Mouse (Mus musculus) spleen, adult 2 months (tissue): ENCODE measurements around the gene Scamp5. TPM values are rescaled to one million over a fixed set of nuclear protein-coding genes. Genes with fewer than 3 reads are reported as not detected.
"Not testable (repeated sequence)": the region's sequence is repeated elsewhere in the genome, so short reads cannot be mapped to it uniquely, and the experiment has no call there.

Experiments
- DNase-seq, 2 experiments: peaks; one replicate each; pipeline versions ENCODE4 v3.0.0 to v3.0.0-alpha.2; 2012 to 2021; ENCODE audit warnings: low spot score in 2 of 2, low read depth in 1 of 2
- H3K27ac ChIP-seq: fragments of 200-500 bp; 2 replicates; pipeline ENCODE4 v1.5.1; 2012; ENCODE audit warnings: low read length, inconsistent platforms; ENCODE audit not compliant: insufficient read depth
- H3K27me3 ChIP-seq: fragments of 200-500 bp; 2 replicates; pipeline ENCODE4 v1.6.1; 2012; ENCODE audit warnings: mild to moderate bottlenecking, moderate library complexity, low read length, inconsistent platforms; ENCODE audit not compliant: control insufficient read depth, insufficient read depth
- H3K36me3 ChIP-seq: fragments of 200-500 bp; 2 replicates; pipeline ENCODE4 v1.6.1; 2012; ENCODE audit warnings: mild to moderate bottlenecking, low read length, inconsistent platforms; ENCODE audit not compliant: control insufficient read depth, insufficient read depth
- H3K4me1 ChIP-seq: fragments of 200-500 bp; 2 replicates; pipeline ENCODE4 v1.6.1; 2011; ENCODE audit warnings: inconsistent platforms; ENCODE audit not compliant: control insufficient read depth, insufficient read depth, insufficient read length
- H3K4me3 ChIP-seq: fragments of 200-500 bp; 2 replicates; pipeline ENCODE4 v1.5.1; 2011; ENCODE audit warnings: mild to moderate bottlenecking, inconsistent platforms; ENCODE audit not compliant: insufficient read depth, insufficient read length; ENCODE audit errors: extremely low read depth
- CTCF ChIP-seq: fragments of 200-500 bp; IDR thresholded peaks from 2 replicates; pipeline ENCODE4 v1.5.1; 2011; ENCODE audit warnings: mild to moderate bottlenecking, inconsistent platforms; ENCODE audit not compliant: insufficient read depth, insufficient read length, insufficient replicate concordance; ENCODE audit errors: extremely low read depth
- POLR2A ChIP-seq: fragments of 200-500 bp; IDR thresholded peaks from 2 replicates; pipeline ENCODE4 v1.6.1; 2011; ENCODE audit warnings: low read depth, low read length, inconsistent platforms
- WGBS: fragments of 180-500 bp; shearing (Covaris S2); methylation state at CpG from one replicate; pipeline ENCODE4 v1.1.7; 2018; 5-methylcytosine and 5-hydroxymethylcytosine counted together
- polyA plus RNA-seq: library from polyadenylated mRNA; depleted of rRNA; stranded (reverse); fragments of >200 nt; gene quantifications from 2 replicates; pipeline ENCODE4 v1.2.3, GENCODE M21; 2012

Gene Scamp5
- polyA plus RNA-seq, 1 experiment, result 19.3 TPM

GRCm38 (mm10) chr9:57428391-57428790 lies 39.5 kb downstream of the Scamp5 start:
- no peak for TF ChIP-seq POLR2A
- TF ChIP-seq CTCF, result no peak
- H3K4me3 ChIP-seq, result no peak overlapping the region
- H3K4me1 ChIP-seq, result peaks cover 8% of the 10 kb centered on the region; the same call in 1 of the 2 replicates
- H3K27me3 ChIP-seq, result no peaks in the 10 kb centered on the region
- no peak overlapping the region for H3K27ac ChIP-seq
- WGBS, result 55% methylated on average over 4 of the region's 4 CpGs
- H3K36me3 ChIP-seq, result no peaks in the 10 kb centered on the region
- no peak for DNase-seq

- Histone ChIP-seq H3K36me3 (no peaks in the 10 kb centered on the region), H3K4me1 (peaks cover 4% of the 10 kb centered on the region; the same call in 1 of the 2 replicates), H3K27me3 (no peaks in the 10 kb centered on the region), H3K4me3 (no peak overlapping the region), H3K27ac (no peak overlapping the region)
- TF ChIP-seq CTCF (no peak), POLR2A (no peak)
- no peak for DNase-seq
- WGBS, result 82% methylated on average over 4 of the region's 4 CpGs
Observed at GRCm38 (mm10) chr9:57427937-57428336, 39.9 kb downstream of the Scamp5 start.

GRCm38 (mm10) chr9:57427123-57427522 lies 40.7 kb downstream of the Scamp5 start:
- not testable (repeated sequence) for H3K4me3 ChIP-seq, H3K27ac ChIP-seq, H3K36me3 ChIP-seq, DNase-seq, H3K27me3 ChIP-seq, H3K4me1 ChIP-seq
- WGBS, result 84% methylated on average over 4 of the region's 4 CpGs

- H3K4me3 ChIP-seq, result no peak overlapping the region
- no peaks in the 10 kb centered on the region for H3K27me3 ChIP-seq
- DNase-seq, result no peak
- peaks cover 16% of the 10 kb centered on the region for H3K4me1 ChIP-seq
- 63% methylated on average over 3 of the region's 3 CpGs for WGBS
- TF ChIP-seq CTCF (no peak), POLR2A (no peak)
- no peaks in the 10 kb centered on the region for H3K36me3 ChIP-seq
- H3K27ac ChIP-seq, result no peak overlapping the region
Observed at GRCm38 (mm10) chr9:57425116-57425515, 42.7 kb downstream of the Scamp5 start.

GRCm38 (mm10) chr9:57424066-57424465 lies 43.8 kb downstream of the Scamp5 start:
- Histone ChIP-seq H3K4me1 (peaks cover 19% of the 10 kb centered on the region), H3K27ac (no peak overlapping the region), H3K36me3 (no peaks in the 10 kb centered on the region), H3K4me3 (no peak overlapping the region), H3K27me3 (no peaks in the 10 kb centered on the region)
- no peak for DNase-seq
- TF ChIP-seq CTCF (no peak), POLR2A (no peak)
- WGBS, result 83% methylated on average over 6 of the region's 6 CpGs

- H3K4me3 ChIP-seq, result no peak overlapping the region
- no peaks in the 10 kb centered on the region for H3K27me3 ChIP-seq
- DNase-seq, result peak; percentile 19 to 25
- TF ChIP-seq POLR2A (no peak), CTCF (no peak)
- H3K4me1 ChIP-seq, result peaks cover 19% of the 10 kb centered on the region
- 31% methylated on average over 5 of the region's 5 CpGs for whole genome bisulfite sequencing
- peak overlapping the region; percentile 90 for H3K27ac ChIP-seq
- H3K36me3 ChIP-seq, result no peaks in the 10 kb centered on the region
Observed at GRCm38 (mm10) chr9:57421688-57422111, 46.2 kb downstream of the Scamp5 start.

- peak; percentile 87 to 90 for DNase-seq
- no peaks in the 10 kb centered on the region for H3K36me3 ChIP-seq
- WGBS, result 12% methylated on average over 9 of the region's 9 CpGs
- no peaks in the 10 kb centered on the region for H3K27me3 ChIP-seq
- peaks cover 19% of the 10 kb centered on the region for H3K4me1 ChIP-seq
- no peak for TF ChIP-seq CTCF
- peak; percentile 77; the same call in 1 of the 2 replicates for TF ChIP-seq POLR2A
- peak overlapping the region; percentile 90 for H3K27ac ChIP-seq
- H3K4me3 ChIP-seq, result peak overlapping the region; percentile 47
Observed at GRCm38 (mm10) chr9:57421121-57421571, 46.7 kb downstream of the Scamp5 start.
